Mouse (Mus musculus): ENCODE results near the gene Zfp772.
"Not testable (repeated sequence)": the region's sequence is repeated elsewhere in the genome, so short reads cannot be mapped to it uniquely, and the experiment has no call there.

Zfp772 gene

GRCm38 (mm10) chr7:7209313-7210151 lies at the start of gene Zfp772:
TSS of gene Zfp772 (minus strand) at chr7:7209998.
- peak in 1 of 2 experiments; percentile 29 for DNase-seq (ENCODE audit: low spot score in 2 of 2)

DNA sequence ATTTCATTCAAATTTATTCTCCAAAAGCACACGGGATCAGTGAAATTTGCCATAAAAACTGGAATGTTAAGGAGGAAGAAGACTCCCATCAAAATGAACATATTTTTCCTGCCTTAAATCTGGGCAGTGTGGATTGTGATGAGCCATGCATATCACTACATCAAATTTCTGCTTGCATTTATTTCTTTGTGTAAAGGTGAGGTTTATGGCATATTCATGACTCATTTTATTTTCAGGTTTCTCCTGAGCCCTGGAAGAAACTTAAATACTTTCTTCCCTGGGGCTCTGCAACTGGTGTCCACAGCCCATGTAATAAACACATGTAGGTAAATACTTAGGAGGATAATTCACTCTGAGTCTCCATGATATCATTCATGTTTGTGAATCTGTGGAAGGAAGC lies 37.4 kb upstream of the Zfp772 start, which contains the start of gene Vmn2r29:
Vmn2r29 (minus strand) TSS at position 101 of the 400 bp plus-strand sequence.
- not testable (repeated sequence) for DNase-seq (ENCODE audit: low spot score in 2 of 2)

DNA sequence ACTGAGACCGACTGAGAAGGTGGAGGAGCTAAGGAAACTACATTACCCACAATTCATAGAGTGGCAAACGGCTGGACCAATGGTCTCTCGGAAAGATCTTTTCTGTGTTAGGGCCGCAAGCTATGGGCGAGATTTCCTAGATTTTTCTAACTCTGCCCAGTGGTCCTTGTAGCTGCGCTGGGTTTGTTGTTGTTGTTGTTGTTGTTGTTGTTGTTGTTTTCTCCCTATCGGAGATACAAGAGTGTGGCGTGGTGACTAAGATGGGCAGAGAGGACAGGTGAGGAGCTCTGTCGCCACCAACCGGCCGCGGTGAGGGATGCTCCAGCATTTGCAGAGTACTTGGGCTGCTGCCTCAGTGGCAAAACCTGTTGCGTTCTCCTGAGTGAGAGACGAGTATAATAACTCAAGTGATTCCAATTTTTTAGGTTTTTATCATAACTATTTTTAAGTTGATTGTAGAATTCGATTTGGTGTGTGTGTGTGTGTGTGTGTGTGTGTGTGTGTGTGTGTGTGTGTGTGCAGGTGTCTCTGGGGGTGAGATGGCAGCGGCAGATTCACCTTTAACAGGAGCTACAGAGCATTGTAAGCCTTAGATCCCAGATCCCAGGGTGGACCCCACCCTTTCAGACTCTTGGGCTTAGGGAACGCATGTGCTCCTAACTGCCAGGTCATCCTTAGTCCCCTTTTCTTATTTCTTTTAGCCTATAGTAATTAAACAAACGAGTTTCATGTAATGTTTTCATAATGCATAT lies 21.4 kb downstream of the Zfp772 start:
- peak; percentile 34 to 74 for DNase-seq (ENCODE audit: low spot score in 2 of 2)

- no peak for DNase-seq (ENCODE audit: low spot score in 2 of 2)
These were observed 22.2 kb downstream of the Zfp772 start for GRCm38 (mm10) chr7:7187417-7188190.

GRCm38 (mm10) chr7:7185897-7186296 lies 23.9 kb downstream of the Zfp772 start:
- DNase-seq (ENCODE audit: low spot score in 2 of 2), result no peak

- DNase-seq (ENCODE audit: low spot score in 2 of 2), result peak; percentile 14 to 26
These were observed 38.3 kb downstream of the Zfp772 start, which contains the start of gene Zfp418 for GRCm38 (mm10) chr7:7171227-7172147. TSS of gene Zfp418 (plus strand) at chr7:7171330.

All from spleen, postnatal 10 days (tissue).